Mouse (Mus musculus) limb, embryonic 14.5 days (tissue): ENCODE measurements around the gene Tcf7. TPM values are rescaled to one million over a fixed set of nuclear protein-coding genes. Genes with fewer than 3 reads are reported as not detected.
A peak's percentile ranks its signal among the peaks of the same experiment; 100 is the strongest.

Experiments used
- ATAC-seq: fragments of 200-750 bp; cut with Nextera tagmentation; 2 replicates; pipeline ENCODE4 v1.8.0; 2017; ENCODE audit warnings: low read depth, moderate number of reproducible peaks, moderate TSS enrichment; ENCODE audit not compliant: low FRiP score
- DNase-seq: peaks from one replicate; pipeline ENCODE4 v3.0.0-alpha.2; 2015; ENCODE audit warnings: low spot score
- H3K27ac ChIP-seq: fragments of 300-500 bp; sonication (generic); replicated peaks from 2 replicates; pipeline ENCODE4 v1.5.1; 2014; ENCODE audit warnings: low read depth, mild to moderate bottlenecking, low read length, moderate library complexity, mixed read lengths
- H3K27me3 ChIP-seq: fragments of 300-500 bp; sonication (generic); 2 replicates; pipeline ENCODE4 v1.6.1; 2014; ENCODE audit warnings: low read length, mixed read lengths; ENCODE audit not compliant: control insufficient read depth, insufficient read depth
- H3K36me3 ChIP-seq: fragments of 300-500 bp; sonication (generic); 2 replicates; pipeline ENCODE4 v1.6.1; 2014; ENCODE audit warnings: mild to moderate bottlenecking, low read length, moderate library complexity, mixed read lengths; ENCODE audit not compliant: control insufficient read depth, insufficient read depth
- H3K4me1 ChIP-seq: fragments of 300-500 bp; sonication (generic); 2 replicates; pipeline ENCODE4 v1.6.1; 2014; ENCODE audit warnings: antibody characterized with exemption, low read length, mixed read lengths; ENCODE audit not compliant: control insufficient read depth, insufficient read depth
- H3K4me2 ChIP-seq: fragments of 300-500 bp; sonication (generic); replicated peaks from 2 replicates; pipeline ENCODE4 v1.6.1; 2014; ENCODE audit warnings: low read depth, mild to moderate bottlenecking, low read length, moderate library complexity; ENCODE audit not compliant: severe bottlenecking
- H3K4me3 ChIP-seq: fragments of 300-500 bp; sonication (generic); replicated peaks from 2 replicates; pipeline ENCODE4 v1.5.1; 2014; ENCODE audit warnings: low read length
- H3K9ac ChIP-seq: fragments of 300-500 bp; sonication (generic); 2 replicates; pipeline ENCODE4 v1.6.1; 2014; ENCODE audit warnings: mild to moderate bottlenecking, low read depth, low read length, moderate library complexity; ENCODE audit not compliant: severe bottlenecking
- H3K9me3 ChIP-seq: fragments of 300-500 bp; sonication (generic); 2 replicates; pipeline ENCODE4 v1.6.1; 2016; ENCODE audit warnings: low read length; ENCODE audit not compliant: control insufficient read depth
- POLR2A ChIP-seq: fragments of 200-500 bp; IDR thresholded peaks from 2 replicates; pipeline ENCODE4 v1.8.0; 2012; ENCODE audit warnings: inconsistent platforms, mild to moderate bottlenecking, moderate library complexity, borderline replicate concordance; ENCODE audit not compliant: insufficient read depth, insufficient read length; ENCODE audit errors: extremely low read depth
- WGBS: fragments of 180-500 bp; shearing (Covaris S2); extraction: QIAGEN DNeasy Blood & Tissue Kit; methylation state at CpG from one replicate; pipeline ENCODE4 v1.1.7; 2014; 5-methylcytosine and 5-hydroxymethylcytosine counted together
- polyA plus RNA-seq, 2 experiments: library from polyadenylated mRNA; depleted of rRNA in 1 of 2; stranded (reverse) in 1 of 2; unstranded in 1 of 2; fragments of >200 nt; fragmentation: Nextera tagmentation in 1 of 2; extraction: Ambion mirVana in 1 of 2; gene quantifications; 2 replicates each; pipeline versions ENCODE4 v1.2.1 to v1.2.3; 2012 to 2014

Tcf7 gene
- polyA plus RNA-seq (2012; rRNA removed) (14.0 and 17.6 TPM in 2 replicates), polyA plus RNA-seq (2014; fragmentation: Nextera tagmentation; extraction: Ambion mirVana) (13.2 and 14.4 TPM in 2 replicates)

- peak within 1 kb of the TSS; percentile 58 for H3K9ac ChIP-seq
- H3K4me2 ChIP-seq: peak within 1 kb of the TSS; percentile 95
- peaks cover 25% of the 10 kb centered on the region; the same call in 1 of the 2 replicates for H3K27me3 ChIP-seq
- H3K9me3 ChIP-seq: no peaks in the 10 kb centered on the region
- peaks cover 6% of the 10 kb centered on the region for H3K4me1 ChIP-seq
- peak within 1 kb of the TSS; percentile 59 for H3K4me3 ChIP-seq
- DNase-seq: peak; percentile 64
- H3K36me3 ChIP-seq: no peaks in the 10 kb centered on the region
- no peak for TF ChIP-seq POLR2A
- H3K27ac ChIP-seq: 0 out of 2 replicates have a peak within 1 kb of the TSS, but pooled peaks have one; percentile 13
- WGBS: 0% methylated on average over 46 of the region's 97 CpGs
- ATAC-seq: peak; percentile 60
These were observed at the start of gene Tcf7 for GRCm38 (mm10) chr11:52282774-52283595. Tcf7 (minus strand) TSS chr11:52283014.

GRCm38 (mm10) chr11:52327313-52327712, 44.5 kb upstream of the Tcf7 start:
- Histone ChIP-seq H3K4me2 (no peak overlapping the region), H3K9ac (no peak overlapping the region), H3K27ac (no peak overlapping the region), H3K9me3 (no peaks in the 10 kb centered on the region), H3K4me1 (no peaks in the 10 kb centered on the region), H3K4me3 (no peak overlapping the region), H3K36me3 (no peaks in the 10 kb centered on the region), H3K27me3 (no peaks in the 10 kb centered on the region)
- DNase-seq (no peak), ATAC-seq (no peak)
- TF ChIP-seq POLR2A: no peak
- WGBS: 60% methylated on average over 3 of the region's 3 CpGs

GRCm38 (mm10) chr11:52324442-52325367, 41.9 kb upstream of the Tcf7 start:
- Histone ChIP-seq H3K27ac (no peak overlapping the region), H3K9me3 (no peaks in the 10 kb centered on the region), H3K4me2 (no peak overlapping the region), H3K27me3 (no peaks in the 10 kb centered on the region), H3K36me3 (no peaks in the 10 kb centered on the region), H3K4me3 (no peak overlapping the region), H3K9ac (no peak overlapping the region), H3K4me1 (no peaks in the 10 kb centered on the region)
- no peak for DNase-seq
- no peak for ATAC-seq
- WGBS: 59% methylated on average over 23 of the region's 23 CpGs
- no peak for TF ChIP-seq POLR2A

DNA sequence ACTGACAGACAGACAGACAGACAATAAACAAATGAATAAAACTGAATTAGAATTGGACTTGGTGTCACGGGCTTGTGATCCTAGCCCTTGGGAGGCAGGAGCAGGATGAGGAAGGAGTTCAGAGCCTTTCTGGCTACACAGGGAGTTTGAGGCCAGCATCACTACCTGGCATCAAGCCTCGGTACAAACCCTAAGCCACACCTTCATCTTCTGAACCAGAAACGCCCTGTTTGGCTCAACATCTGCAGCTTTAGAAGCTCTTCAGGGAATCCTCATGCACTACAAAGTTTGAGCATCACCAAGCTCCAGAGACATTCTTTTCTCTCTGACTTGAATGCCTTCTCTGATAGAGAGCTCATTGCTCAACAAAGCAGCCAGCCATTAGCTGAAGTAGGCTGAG, 38.7 kb upstream of the Tcf7 start:
- Histone ChIP-seq H3K9me3 (no peaks in the 10 kb centered on the region), H3K9ac (no peak overlapping the region), H3K4me1 (no peaks in the 10 kb centered on the region; the same call in 1 of the 2 replicates), H3K4me2 (no peak overlapping the region), H3K27ac (no peak overlapping the region), H3K27me3 (no peaks in the 10 kb centered on the region), H3K4me3 (no peak overlapping the region), H3K36me3 (no peaks in the 10 kb centered on the region)
- ATAC-seq: no peak
- TF ChIP-seq POLR2A: no peak
- no peak for DNase-seq
- 60% methylated on average over 3 of the region's 3 CpGs for WGBS

- no peak overlapping the region for H3K4me2 ChIP-seq
These were observed 37.7 kb upstream of the Tcf7 start for GRCm38 (mm10) chr11:52320529-52320928.

More at GRCm38 (mm10) chr11:52320529-52320928, 37.7 kb upstream of the Tcf7 start:
- no peak overlapping the region for H3K27ac ChIP-seq
- ATAC-seq (no peak), DNase-seq (no peak)
- WGBS: 88% methylated on average over 4 of the region's 4 CpGs
- H3K27me3 ChIP-seq: no peaks in the 10 kb centered on the region
- TF ChIP-seq POLR2A: no peak
- H3K4me1 ChIP-seq: no peaks in the 10 kb centered on the region; the same call in 1 of the 2 replicates
- H3K36me3 ChIP-seq: no peaks in the 10 kb centered on the region
- H3K4me3 ChIP-seq: no peak overlapping the region
- H3K9me3 ChIP-seq: no peaks in the 10 kb centered on the region
- H3K9ac ChIP-seq: no peak overlapping the region
